Mouse (Mus musculus): ENCODE results near the gene Scg3.
"Not testable (repeated sequence)": the region's sequence is repeated elsewhere in the genome, so short reads cannot be mapped to it uniquely, and the experiment has no call there.

Scg3 gene

GRCm38 (mm10) chr9:75683426-75684191, at the start of gene Scg3:
Gene Scg3 (minus strand): TSS chr9:75684056.
- peak; percentile 4 to 11 for DNase-seq

- DNase-seq, result peak; percentile 62 to 65
These were observed 36.3 kb upstream of the Scg3 start for GRCm38 (mm10) chr9:75719952-75720687.

- no peak for DNase-seq
These were observed 35.6 kb upstream of the Scg3 start for GRCm38 (mm10) chr9:75719481-75719880.

GRCm38 (mm10) chr9:75684772-75685171, 916 bp upstream of the Scg3 start:
- no peak for DNase-seq

- DNase-seq, result no peak
These were observed 436 bp upstream of the Scg3 start for GRCm38 (mm10) chr9:75684292-75684691.

GRCm38 (mm10) chr9:75680606-75681005, 3.2 kb downstream of the Scg3 start:
- DNase-seq, result no peak

- DNase-seq, result no peak
These were observed 4.2 kb downstream of the Scg3 start for GRCm38 (mm10) chr9:75679629-75680028.

- DNase-seq, result no peak
These were observed 5.5 kb downstream of the Scg3 start for GRCm38 (mm10) chr9:75678341-75678740.

GRCm38 (mm10) chr9:75676226-75676625, 7.6 kb downstream of the Scg3 start:
- no peak for DNase-seq

GRCm38 (mm10) chr9:75672769-75673168, 11.1 kb downstream of the Scg3 start:
- DNase-seq, result no peak

- no peak for DNase-seq
These were observed 17.2 kb downstream of the Scg3 start for GRCm38 (mm10) chr9:75666612-75667011.

GRCm38 (mm10) chr9:75665364-75665763, 18.5 kb downstream of the Scg3 start:
- DNase-seq, result no peak

- no peak for DNase-seq
These were observed 22.9 kb downstream of the Scg3 start for GRCm38 (mm10) chr9:75660917-75661316.

- not testable (repeated sequence) for DNase-seq
These were observed 27.4 kb downstream of the Scg3 start for GRCm38 (mm10) chr9:75656456-75656855.

- no peak for DNase-seq
These were observed 29.6 kb downstream of the Scg3 start for GRCm38 (mm10) chr9:75653981-75654911.

GRCm38 (mm10) chr9:75645405-75645804, 38.5 kb downstream of the Scg3 start:
- DNase-seq, result no peak

GRCm38 (mm10) chr9:75634226-75634625, 49.6 kb downstream of the Scg3 start:
- no peak for DNase-seq

- no peak for DNase-seq
These were observed 50.3 kb downstream of the Scg3 start for GRCm38 (mm10) chr9:75633603-75634002.

GRCm38 (mm10) chr9:75632902-75633301, 51.0 kb downstream of the Scg3 start:
- DNase-seq, result peak; percentile 15 to 28

GRCm38 (mm10) chr9:75632111-75632510, 51.7 kb downstream of the Scg3 start:
- DNase-seq, result no peak

- peak; percentile 8 to 12 for DNase-seq
These were observed 52.9 kb downstream of the Scg3 start for GRCm38 (mm10) chr9:75630823-75631454.

GRCm38 (mm10) chr9:75626308-75626604, 57.6 kb downstream of the Scg3 start:
- DNase-seq, result peak in 1 of 2 experiments; percentile 4
